Mouse (Mus musculus) ES-CJ7 (cell line): ENCODE measurements around the gene Hpcal1.

Experiments used
- DNase-seq: peaks from one replicate; pipeline ENCODE4 v3.0.0; 2011; ENCODE audit warnings: low read depth, low spot score

Hpcal1 gene

GRCm38 (mm10) chr12:17690564-17691281 lies at the start of gene Hpcal1:
Gene Hpcal1 (plus strand): TSS chr12:17690856.
- peak; percentile 88 for DNase-seq

GRCm38 (mm10) chr12:17641269-17641668 lies 49.4 kb upstream of the Hpcal1 start:
- DNase-seq, result no peak

GRCm38 (mm10) chr12:17644385-17645222 lies 46.1 kb upstream of the Hpcal1 start:
- DNase-seq, result no peak

- no peak for DNase-seq
Measured at GRCm38 (mm10) chr12:17646457-17646856, 44.2 kb upstream of the Hpcal1 start.

- DNase-seq, result no peak
Measured at GRCm38 (mm10) chr12:17651223-17652095, 39.2 kb upstream of the Hpcal1 start.

- DNase-seq, result no peak
Measured at GRCm38 (mm10) chr12:17652216-17653050, 38.2 kb upstream of the Hpcal1 start.

GRCm38 (mm10) chr12:17653051-17653783 lies 37.4 kb upstream of the Hpcal1 start:
- no peak for DNase-seq

- DNase-seq, result no peak
Measured at GRCm38 (mm10) chr12:17657561-17658195, 33.0 kb upstream of the Hpcal1 start.

GRCm38 (mm10) chr12:17658521-17658920 lies 32.1 kb upstream of the Hpcal1 start:
- no peak for DNase-seq

GRCm38 (mm10) chr12:17661483-17661920 lies 29.2 kb upstream of the Hpcal1 start:
- peak; percentile 89 for DNase-seq

GRCm38 (mm10) chr12:17663991-17664635 lies 26.5 kb upstream of the Hpcal1 start:
- DNase-seq, result no peak

GRCm38 (mm10) chr12:17665906-17666326 lies 24.7 kb upstream of the Hpcal1 start:
- no peak for DNase-seq

- peak; percentile 17 for DNase-seq
Measured at GRCm38 (mm10) chr12:17666616-17667015, 24.0 kb upstream of the Hpcal1 start.

- no peak for DNase-seq
Measured at GRCm38 (mm10) chr12:17673729-17674128, 16.9 kb upstream of the Hpcal1 start.

- no peak for DNase-seq
Measured at GRCm38 (mm10) chr12:17674182-17674812, 16.4 kb upstream of the Hpcal1 start.

- no peak for DNase-seq
Measured at GRCm38 (mm10) chr12:17677743-17678142, 12.9 kb upstream of the Hpcal1 start.

GRCm38 (mm10) chr12:17679571-17679970 lies 11.1 kb upstream of the Hpcal1 start:
- no peak for DNase-seq

- DNase-seq, result no peak
Measured at GRCm38 (mm10) chr12:17682161-17682560, 8.5 kb upstream of the Hpcal1 start.

- no peak for DNase-seq
Measured at GRCm38 (mm10) chr12:17684315-17684714, 6.3 kb upstream of the Hpcal1 start.
